Mouse (Mus musculus) bone marrow, adult 2 months (tissue): ENCODE measurements around the gene Tmem204. TPM values are rescaled to one million over a fixed set of nuclear protein-coding genes. Genes with fewer than 3 reads are reported as not detected.
A peak's percentile ranks its signal among the peaks of the same experiment; 100 is the strongest.

ENCODE experiments used
- H3K27ac ChIP-seq: fragments of 200-500 bp; 2 replicates; pipeline ENCODE4 v1.5.1; 2012; ENCODE audit warnings: low read depth, mild to moderate bottlenecking, control low read depth, inconsistent platforms, low read length; ENCODE audit not compliant: control insufficient read depth, poor library complexity, insufficient read depth
- H3K4me1 ChIP-seq: fragments of 200-500 bp; 2 replicates; pipeline ENCODE4 v1.6.1; 2011; ENCODE audit warnings: low read length; ENCODE audit not compliant: control insufficient read depth, insufficient read depth
- H3K4me3 ChIP-seq: fragments of 200-500 bp; replicated peaks from 2 replicates; pipeline ENCODE3; 2011; ENCODE audit warnings: mild to moderate bottlenecking, low read depth, low read length, control low read depth; ENCODE audit not compliant: control insufficient read depth
- CTCF ChIP-seq: fragments of 200-500 bp; IDR thresholded peaks from 2 replicates; pipeline ENCODE4 v1.5.1; 2011; ENCODE audit warnings: low read length, control low read depth; ENCODE audit not compliant: control insufficient read depth, insufficient read depth
- POLR2A ChIP-seq: fragments of 200-500 bp; IDR thresholded peaks from 2 replicates; pipeline ENCODE4 v1.6.1; 2011; ENCODE audit warnings: low read depth, mild to moderate bottlenecking, control low read depth, low read length, borderline replicate concordance; ENCODE audit not compliant: control insufficient read depth
- WGBS: fragments of 180-500 bp; shearing (Covaris S2); methylation state at CpG from one replicate; pipeline ENCODE4 v1.1.7; 2018; 5-methylcytosine and 5-hydroxymethylcytosine counted together
- polyA plus RNA-seq: library from polyadenylated mRNA; stranded (reverse); fragments of >200 nt; gene quantifications from 2 replicates; pipeline ENCODE4 v1.2.4, GENCODE M21; 2011; ENCODE audit warnings: low replicate concordance; ENCODE audit not compliant: missing spikeins, insufficient read depth, insufficient read length

Gene Tmem204
- polyA plus RNA-seq, 1 experiment = 2.5 TPM

GRCm38 (mm10) chr17:25100052-25100451 lies 16.7 kb upstream of the Tmem204 start:
- Histone ChIP-seq H3K4me3 (no peak overlapping the region), H3K27ac (no peak overlapping the region), H3K4me1 (no peaks in the 10 kb centered on the region)
- WGBS = 93% methylated on average over 6 of the region's 6 CpGs
- no peak for TF ChIP-seq CTCF
- no peak for TF ChIP-seq POLR2A

DNA sequence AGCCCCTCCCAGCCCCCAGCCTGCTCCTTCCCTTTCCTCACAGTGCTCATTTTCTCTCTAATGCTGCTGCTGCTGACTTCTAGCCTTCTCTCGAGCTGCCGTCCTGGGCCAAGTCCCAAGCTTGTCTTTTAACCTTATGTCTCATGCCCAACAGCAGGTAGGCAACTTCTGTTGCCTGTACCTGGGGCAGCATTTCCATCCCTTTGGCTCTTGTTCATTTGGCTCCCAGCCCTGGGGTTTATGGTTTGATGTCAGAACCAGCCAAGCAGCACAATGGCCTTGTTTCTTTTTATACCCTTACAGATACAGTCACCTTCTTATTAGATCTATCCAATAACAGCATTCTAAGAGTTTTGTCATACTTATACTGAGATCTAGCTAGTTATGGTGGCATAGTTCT lies 12.8 kb upstream of the Tmem204 start:
- TF ChIP-seq POLR2A (no peak), CTCF (no peak)
- WGBS = 95% methylated on average over 2 of the region's 2 CpGs
- H3K4me1 ChIP-seq = no peaks in the 10 kb centered on the region; the same call in 1 of the 2 replicates
- H3K4me3 ChIP-seq = no peak overlapping the region
- no peak overlapping the region for H3K27ac ChIP-seq

DNA sequence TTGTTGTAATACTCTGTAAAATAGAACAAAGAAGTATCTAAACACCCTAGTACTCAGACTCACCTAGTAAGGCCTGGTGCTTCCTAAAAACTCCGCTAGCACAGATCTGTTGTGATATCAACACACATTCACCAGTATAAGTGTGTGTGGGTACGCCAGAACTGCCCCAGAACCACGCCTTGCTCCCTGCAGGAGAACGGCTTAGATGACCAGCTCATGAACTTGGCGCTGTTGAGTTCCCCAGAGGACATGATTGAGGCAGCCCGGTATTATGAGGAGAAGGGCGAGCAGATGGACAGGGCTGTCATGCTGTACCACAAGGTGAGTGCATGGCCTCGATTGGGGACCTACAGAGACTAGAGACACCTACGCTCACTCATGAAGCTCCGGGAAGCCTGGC lies 7.1 kb upstream of the Tmem204 start:
- peak overlapping the region; percentile 60 for H3K4me3 ChIP-seq
- 85% methylated on average over 10 of the region's 10 CpGs for WGBS
- H3K27ac ChIP-seq = peak overlapping the region; percentile 34
- H3K4me1 ChIP-seq = peaks cover 3% of the 10 kb centered on the region
- TF ChIP-seq CTCF = no peak
- no peak for TF ChIP-seq POLR2A

DNA sequence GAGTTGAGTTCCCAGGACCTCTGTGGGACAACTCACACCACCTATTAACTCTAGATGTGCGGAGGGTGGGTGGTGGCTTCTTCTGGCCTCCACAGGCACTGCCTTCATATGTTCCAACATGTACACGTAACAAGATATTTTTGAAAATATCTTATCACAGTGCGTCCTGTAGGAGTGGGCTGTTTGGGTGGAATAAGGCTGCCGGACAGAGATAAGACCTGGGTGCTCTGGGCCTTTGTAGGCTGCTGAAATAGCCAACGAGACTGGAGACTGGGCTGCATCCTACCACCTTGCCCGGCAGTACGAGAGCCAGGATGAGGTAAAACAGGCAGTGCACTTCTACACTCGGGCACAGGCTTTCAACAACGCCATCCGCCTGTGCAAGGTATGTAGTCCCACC lies 5.8 kb upstream of the Tmem204 start:
- peaks cover 3% of the 10 kb centered on the region for H3K4me1 ChIP-seq
- H3K27ac ChIP-seq = peak overlapping the region; percentile 90
- WGBS = 64% methylated on average over 10 of the region's 10 CpGs
- TF ChIP-seq POLR2A (peak; percentile 56), CTCF (no peak)
- peak overlapping the region; percentile 82 for H3K4me3 ChIP-seq

- WGBS = 69% methylated on average over 7 of the region's 7 CpGs
- Histone ChIP-seq H3K27ac (peak overlapping the region; percentile 21; the same call in 1 of the 2 replicates), H3K4me1 (peaks cover 3% of the 10 kb centered on the region), H3K4me3 (no peak overlapping the region)
- TF ChIP-seq POLR2A (no peak), CTCF (no peak)
Measured at GRCm38 (mm10) chr17:25086724-25087123, 3.3 kb upstream of the Tmem204 start.

DNA sequence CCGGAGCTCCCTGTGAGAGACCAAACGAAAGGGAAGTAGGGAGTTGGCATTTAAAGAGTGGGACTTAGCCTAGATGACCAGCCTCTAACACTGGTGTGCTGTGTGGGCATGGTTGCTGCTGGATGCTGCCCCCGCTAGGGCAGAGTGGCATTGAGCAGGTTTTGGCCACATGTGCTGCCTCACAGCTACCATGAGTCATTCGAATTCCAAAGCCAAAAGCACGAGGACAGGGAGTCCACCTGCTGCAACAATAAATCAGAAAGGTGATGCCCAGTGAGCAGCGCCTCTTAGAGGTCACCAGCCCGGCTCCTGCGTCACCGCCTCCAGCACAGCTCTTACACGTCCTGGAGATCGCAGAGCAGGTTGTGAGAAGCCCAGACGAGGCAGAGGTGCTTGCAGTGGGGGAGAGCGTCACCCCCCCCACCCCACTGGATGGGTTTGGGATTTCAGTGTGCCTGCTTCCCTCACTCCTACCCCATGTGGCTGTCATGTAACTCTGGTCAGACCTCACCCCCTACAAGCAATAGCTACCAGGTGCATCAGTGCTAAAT lies 1.5 kb upstream of the Tmem204 start:
- Histone ChIP-seq H3K4me3 (no peak overlapping the region), H3K27ac (no peak overlapping the region), H3K4me1 (peaks cover 3% of the 10 kb centered on the region)
- TF ChIP-seq POLR2A = no peak
- TF ChIP-seq CTCF = no peak
- WGBS = 84% methylated on average over 13 of the region's 13 CpGs

DNA sequence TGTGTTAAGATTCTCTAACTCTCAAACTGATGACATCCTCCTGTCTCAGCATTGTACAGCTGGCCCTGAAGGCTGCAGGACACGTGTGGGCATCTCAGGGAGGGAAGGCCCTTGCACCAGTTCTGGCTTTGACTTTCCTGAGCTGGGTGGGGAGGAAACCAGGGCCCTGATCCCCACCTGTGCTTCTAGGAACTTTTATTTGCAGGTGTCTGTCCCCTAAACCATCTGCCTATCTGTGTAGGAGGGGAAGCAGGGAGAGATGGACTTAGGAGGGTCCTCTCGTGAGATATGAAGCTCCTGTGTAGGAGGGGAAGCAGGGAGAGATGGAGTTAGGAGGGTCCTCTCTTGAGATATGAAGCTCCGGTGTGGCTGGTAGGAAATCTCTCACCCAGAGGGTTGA lies 504 bp downstream of the Tmem204 start:
- Histone ChIP-seq H3K4me1 (peaks cover 3% of the 10 kb centered on the region; the same call in 1 of the 2 replicates), H3K27ac (no peak overlapping the region), H3K4me3 (no peak overlapping the region)
- WGBS = 78% methylated on average over 3 of the region's 3 CpGs
- TF ChIP-seq CTCF (no peak), POLR2A (no peak)

DNA sequence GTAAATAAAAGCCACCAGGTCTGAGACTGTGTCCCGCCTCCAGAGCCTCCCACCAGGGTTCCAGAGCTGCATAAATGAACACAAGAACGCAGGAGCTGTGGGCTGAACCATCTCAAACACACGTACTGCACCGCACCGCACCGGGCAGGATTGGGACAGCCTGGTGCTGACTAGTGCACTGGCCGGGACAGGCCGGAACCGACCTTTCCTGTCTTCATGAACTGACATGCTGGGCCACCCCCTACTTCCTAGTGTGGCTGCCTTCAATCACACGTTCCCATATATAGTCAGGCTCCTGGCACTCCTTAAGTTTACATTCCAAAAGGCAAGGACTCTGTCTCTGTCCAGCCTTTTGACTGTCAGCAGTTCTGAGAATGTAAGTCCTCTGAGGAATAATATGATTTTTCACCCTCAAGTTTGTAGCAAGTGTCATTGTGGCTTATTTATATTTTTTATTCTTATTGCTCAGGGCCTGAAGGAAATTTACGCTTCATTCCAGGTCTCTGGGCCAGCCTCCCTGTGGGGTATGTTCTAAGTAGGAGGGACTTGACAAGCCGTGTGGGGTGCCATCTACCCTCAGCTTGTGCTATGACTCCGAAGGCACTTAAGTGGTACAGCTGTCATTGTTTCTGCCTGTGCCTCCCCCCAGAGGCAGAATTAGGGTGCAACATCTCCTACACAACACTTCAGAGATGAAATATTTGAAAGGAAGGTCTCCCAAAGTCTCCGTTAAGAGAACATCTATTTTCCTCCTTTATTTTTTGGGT lies 1.1 kb downstream of the Tmem204 start:
- no peak overlapping the region for H3K27ac ChIP-seq
- WGBS = 73% methylated on average over 14 of the region's 14 CpGs

GRCm38 (mm10) chr17:25080960-25081381 lies 2.4 kb downstream of the Tmem204 start:
- 70% methylated on average over 11 of the region's 11 CpGs for WGBS
- H3K4me3 ChIP-seq = peak overlapping the region; percentile 5
- TF ChIP-seq CTCF = no peak
- no peak for TF ChIP-seq POLR2A
- H3K4me1 ChIP-seq = no peaks in the 10 kb centered on the region; the same call in 1 of the 2 replicates
- no peak overlapping the region; the same call in 1 of the 2 replicates for H3K27ac ChIP-seq

More for the DNA sequence above, 1.1 kb downstream of the Tmem204 start:
- no peaks in the 10 kb centered on the region; the same call in 1 of the 2 replicates for H3K4me1 ChIP-seq
- TF ChIP-seq POLR2A (no peak), CTCF (0 out of 2 replicates have a peak, but pooled peaks have one; percentile 11)
- H3K4me3 ChIP-seq = no peak overlapping the region
